In the genomic region with DNA sequence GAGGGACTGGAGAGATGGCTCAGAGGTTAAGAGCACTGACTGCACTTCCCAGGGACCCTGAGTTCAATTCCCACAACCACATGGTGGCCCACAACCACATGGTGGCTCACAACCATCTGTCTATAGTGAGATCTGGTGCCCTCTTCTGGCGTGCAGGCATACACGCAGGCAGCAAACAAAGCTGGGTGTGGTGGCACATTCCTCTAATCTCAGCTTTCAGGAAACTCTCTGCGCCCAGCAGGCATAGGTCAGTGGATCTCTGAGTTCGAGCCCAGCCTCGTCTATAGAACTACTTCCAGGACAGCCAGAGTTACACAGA, we compare ENCODE assay signal across 1 mouse cellular context.
TF ChIP-seq lines count a peak whose summit lies in the region.

No protein-coding gene starts in this region.

TF ChIP-seq in CH12.LX, 34 proteins besides CTCF, POLR2A, EP300 and RAD21 (continued from another document):
- no peak for TF ChIP-seq ZNF384 (IDR thresholded peaks at IDR 0.05; ENCODE audit: low read depth, low read length)
- peak; percentile 73 for TF ChIP-seq SMC3 (IDR thresholded peaks at IDR 0.05; ENCODE audit: low read depth, low read length)
TF ChIP-seq in CH12.LX: peak in this region for 3.
